Mouse (Mus musculus): ENCODE measurements around the gene Pus3.

DNA sequence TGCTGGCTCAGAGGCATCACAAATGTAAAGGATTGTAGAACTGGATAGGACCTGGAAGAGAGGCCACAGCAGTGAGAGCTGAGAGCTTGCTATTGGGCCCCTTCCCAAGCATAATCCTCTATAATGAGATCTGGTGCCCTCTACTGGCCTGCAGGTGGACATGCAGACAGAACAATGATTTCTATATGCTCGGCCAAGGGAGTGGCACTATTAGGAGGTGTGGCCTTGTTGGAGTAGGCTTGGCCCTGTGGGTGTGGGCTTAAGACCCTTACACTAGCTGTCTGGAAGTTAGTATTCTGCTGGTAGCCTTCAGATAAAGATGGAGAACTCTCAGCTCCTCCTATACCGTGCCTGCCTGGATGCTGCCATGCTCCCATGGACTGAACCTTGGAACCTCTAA lies 23.3 kb upstream of the Pus3 start:
- TF ChIP-seq POLR2A (IDR thresholded peaks at IDR 0.05; ENCODE audit: borderline replicate concordance, low read depth, low read length): no peak
- peak; percentile 73 for TF ChIP-seq CTCF (IDR thresholded peaks at IDR 0.05; ENCODE audit: low read depth, low read length)

Measured in bone marrow macrophage, adult 2 months (primary cell).